Mouse (Mus musculus): ENCODE results near the gene H2-M10.6. TPM values are rescaled to one million over a fixed set of nuclear protein-coding genes. Genes with fewer than 3 reads are reported as not detected.
"Not testable (repeated sequence)": the region's sequence is repeated elsewhere in the genome, so short reads cannot be mapped to it uniquely, and the experiment has no call there.

H2-M10.6 gene
- polyA plus RNA-seq, 1 experiment from 2014 or later: not detected

GRCm38 (mm10) chr17:36825525-36825924, 13.6 kb downstream of the H2-M10.6 start:
- Histone ChIP-seq H3K9me3 (replicated peaks) (no peaks in the 10 kb centered on the region), H3K9ac (no peak overlapping the region), H3K27ac (replicated peaks) (no peak overlapping the region), H3K36me3 (no peaks in the 10 kb centered on the region), H3K4me2 (replicated peaks) (no peak overlapping the region), H3K4me1 (no peaks in the 10 kb centered on the region), H3K27me3 (no peaks in the 10 kb centered on the region; the same call in 1 of the 2 replicates), H3K4me3 (replicated peaks) (no peak overlapping the region)
- 26% methylated on average over 4 of the region's 4 CpGs for WGBS
- no peak for ATAC-seq (ENCODE audit: insufficient number of reproducible peaks, low FRiP score, low TSS enrichment, low read depth)

DNA sequence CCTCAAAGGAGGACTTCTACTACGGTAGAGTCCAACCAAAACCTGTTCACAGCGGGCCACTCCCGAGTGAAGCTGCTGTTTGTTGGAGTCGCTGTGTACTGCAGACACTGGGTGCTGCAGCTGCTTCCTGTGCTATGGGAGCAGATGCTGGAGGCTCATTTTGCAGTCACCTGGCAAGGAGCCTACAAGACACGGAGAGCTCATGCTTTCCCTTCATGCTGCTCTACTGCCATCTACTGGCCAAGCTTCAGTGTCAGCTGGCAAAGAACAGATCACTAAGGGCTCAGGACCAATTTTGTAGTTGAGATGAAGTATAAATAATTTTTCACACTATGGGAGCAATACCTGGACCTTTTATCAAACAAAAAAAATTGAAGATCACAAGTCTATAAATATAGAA, 14.0 kb downstream of the H2-M10.6 start:
- WGBS: 7% methylated on average over 5 of the region's 5 CpGs
- H3K4me2 ChIP-seq (replicated peaks): 0 out of 2 replicates have a peak overlapping the region, but pooled peaks have one; percentile 24
- H3K27me3 ChIP-seq; H3K9ac ChIP-seq; H3K4me1 ChIP-seq; H3K27ac ChIP-seq (replicated peaks); H3K36me3 ChIP-seq; H3K9me3 ChIP-seq (replicated peaks); H3K4me3 ChIP-seq (replicated peaks): not testable (repeated sequence)
- ATAC-seq (ENCODE audit: insufficient number of reproducible peaks, low FRiP score, low TSS enrichment, low read depth): peak; percentile 60; the same call in 1 of the 2 replicates

DNA sequence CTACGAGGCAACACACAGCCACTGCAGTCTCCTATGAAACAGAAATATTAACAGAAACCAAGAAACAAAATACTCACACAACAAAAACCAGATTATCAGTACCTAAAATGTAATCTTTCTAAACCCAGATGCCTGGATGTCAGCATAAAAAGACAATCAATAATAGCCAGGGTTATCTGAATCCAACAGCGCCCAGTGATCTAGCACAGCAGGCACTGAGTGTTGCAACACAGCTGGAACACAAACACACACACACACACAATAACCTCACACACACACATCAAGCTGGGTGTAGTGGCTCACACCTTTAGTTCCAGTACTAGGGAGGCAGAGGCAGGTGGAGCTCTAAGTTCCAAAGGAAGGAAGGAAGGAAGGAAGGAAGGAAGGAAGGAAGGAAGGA, 16.5 kb downstream of the H2-M10.6 start:
- Histone ChIP-seq H3K9me3 (replicated peaks) (no peaks in the 10 kb centered on the region), H3K4me2 (replicated peaks) (no peak overlapping the region), H3K27me3 (no peaks in the 10 kb centered on the region; the same call in 1 of the 2 replicates), H3K4me1 (no peaks in the 10 kb centered on the region), H3K9ac (no peak overlapping the region), H3K27ac (replicated peaks) (no peak overlapping the region), H3K4me3 (replicated peaks) (no peak overlapping the region), H3K36me3 (no peaks in the 10 kb centered on the region)
- WGBS: 84% methylated on average over 2 of the region's 2 CpGs
- ATAC-seq (ENCODE audit: insufficient number of reproducible peaks, low FRiP score, low TSS enrichment, low read depth): no peak

DNA sequence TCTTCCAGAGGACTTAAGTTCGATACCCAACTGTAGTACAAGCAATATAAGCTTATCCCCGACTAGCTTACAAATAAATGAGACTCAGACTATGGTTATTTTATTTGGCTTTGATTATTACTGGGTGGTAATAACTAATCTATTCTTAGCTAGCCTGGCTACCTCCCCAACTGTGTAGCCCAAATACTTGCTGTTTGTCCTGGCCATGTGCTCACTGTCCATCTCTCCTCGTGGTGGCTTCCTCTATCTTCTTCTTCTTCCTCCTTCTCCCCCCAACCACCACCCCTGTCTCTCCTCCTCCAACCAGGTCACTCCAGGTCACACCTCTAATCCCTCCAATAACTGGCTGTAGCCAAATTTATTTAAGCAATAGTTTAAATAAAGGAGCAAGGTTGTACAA, 18.5 kb downstream of the H2-M10.6 start:
- Histone ChIP-seq H3K36me3 (no peaks in the 10 kb centered on the region), H3K9me3 (replicated peaks) (no peaks in the 10 kb centered on the region), H3K4me3 (replicated peaks) (no peak overlapping the region), H3K4me1 (no peaks in the 10 kb centered on the region), H3K9ac (no peak overlapping the region), H3K4me2 (replicated peaks) (no peak overlapping the region), H3K27me3 (no peaks in the 10 kb centered on the region; the same call in 1 of the 2 replicates), H3K27ac (replicated peaks) (no peak overlapping the region)
- WGBS: 81% methylated on average over 3 of the region's 3 CpGs
- no peak for ATAC-seq (ENCODE audit: insufficient number of reproducible peaks, low FRiP score, low TSS enrichment, low read depth)

- H3K4me2 ChIP-seq (replicated peaks): no peak overlapping the region
- H3K4me3 ChIP-seq (replicated peaks): no peak overlapping the region
- peaks cover 8% of the 10 kb centered on the region for H3K4me1 ChIP-seq
- H3K9me3 ChIP-seq (replicated peaks): no peaks in the 10 kb centered on the region
- H3K27me3 ChIP-seq: no peaks in the 10 kb centered on the region; the same call in 1 of the 2 replicates
- no peak overlapping the region for H3K27ac ChIP-seq (replicated peaks)
- no peaks in the 10 kb centered on the region for H3K36me3 ChIP-seq
- 56% methylated on average over 4 of the region's 4 CpGs for WGBS
- ATAC-seq (ENCODE audit: insufficient number of reproducible peaks, low FRiP score, low TSS enrichment, low read depth): no peak
- H3K9ac ChIP-seq: no peak overlapping the region
These were observed 20.7 kb downstream of the H2-M10.6 start for GRCm38 (mm10) chr17:36832694-36833093.

- WGBS: 37% methylated on average over 12 of the region's 12 CpGs
- no peak for ATAC-seq (ENCODE audit: insufficient number of reproducible peaks, low FRiP score, low TSS enrichment, low read depth)
These were observed 23.8 kb downstream of the H2-M10.6 start for GRCm38 (mm10) chr17:36835591-36836426.

DNA sequence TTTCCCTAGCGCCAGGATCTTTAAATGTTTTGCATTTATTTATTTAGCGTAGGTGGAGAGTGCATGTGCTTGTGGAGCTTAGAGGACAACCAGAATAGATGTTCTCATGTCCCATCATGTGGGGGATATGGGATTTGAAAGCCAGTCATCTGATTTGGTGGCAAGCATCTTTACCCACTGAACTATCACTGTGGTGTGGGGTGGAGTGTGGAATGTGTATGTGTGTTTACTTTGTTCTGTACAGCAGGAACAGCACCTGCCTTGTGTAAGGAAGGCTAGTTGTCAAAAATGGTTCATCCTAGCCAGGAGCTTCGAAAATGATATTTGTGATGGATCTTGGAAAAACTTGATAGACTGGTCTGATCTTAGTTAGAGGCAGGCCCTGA, 24.4 kb downstream of the H2-M10.6 start:
- no peaks in the 10 kb centered on the region for H3K27me3 ChIP-seq
- H3K36me3 ChIP-seq: peaks cover 6% of the 10 kb centered on the region; the same call in 1 of the 2 replicates
- 0 out of 2 replicates have a peak, but pooled peaks have one; percentile 11 for ATAC-seq (ENCODE audit: insufficient number of reproducible peaks, low FRiP score, low TSS enrichment, low read depth)
- peak overlapping the region; percentile 96 for H3K27ac ChIP-seq (replicated peaks)
- peak overlapping the region; percentile 66 for H3K4me2 ChIP-seq (replicated peaks)
- peak overlapping the region; percentile 33; the same call in 1 of the 2 replicates for H3K9ac ChIP-seq
- peaks cover 17% of the 10 kb centered on the region for H3K4me1 ChIP-seq
- WGBS: 14% methylated on average over 3 of the region's 3 CpGs
- no peaks in the 10 kb centered on the region for H3K9me3 ChIP-seq (replicated peaks)
- peak overlapping the region; percentile 71 for H3K4me3 ChIP-seq (replicated peaks)

More at GRCm38 (mm10) chr17:36835591-36836426, 23.8 kb downstream of the H2-M10.6 start:
- Histone ChIP-seq H3K27ac (replicated peaks) (peak overlapping the region; percentile 96), H3K9me3 (replicated peaks) (no peaks in the 10 kb centered on the region), H3K4me1 (peaks cover 17% of the 10 kb centered on the region), H3K9ac (no peak overlapping the region), H3K27me3 (no peaks in the 10 kb centered on the region), H3K4me3 (replicated peaks) (peak overlapping the region; percentile 71), H3K4me2 (replicated peaks) (peak overlapping the region; percentile 66), H3K36me3 (peaks cover 6% of the 10 kb centered on the region; the same call in 1 of the 2 replicates)

DNA sequence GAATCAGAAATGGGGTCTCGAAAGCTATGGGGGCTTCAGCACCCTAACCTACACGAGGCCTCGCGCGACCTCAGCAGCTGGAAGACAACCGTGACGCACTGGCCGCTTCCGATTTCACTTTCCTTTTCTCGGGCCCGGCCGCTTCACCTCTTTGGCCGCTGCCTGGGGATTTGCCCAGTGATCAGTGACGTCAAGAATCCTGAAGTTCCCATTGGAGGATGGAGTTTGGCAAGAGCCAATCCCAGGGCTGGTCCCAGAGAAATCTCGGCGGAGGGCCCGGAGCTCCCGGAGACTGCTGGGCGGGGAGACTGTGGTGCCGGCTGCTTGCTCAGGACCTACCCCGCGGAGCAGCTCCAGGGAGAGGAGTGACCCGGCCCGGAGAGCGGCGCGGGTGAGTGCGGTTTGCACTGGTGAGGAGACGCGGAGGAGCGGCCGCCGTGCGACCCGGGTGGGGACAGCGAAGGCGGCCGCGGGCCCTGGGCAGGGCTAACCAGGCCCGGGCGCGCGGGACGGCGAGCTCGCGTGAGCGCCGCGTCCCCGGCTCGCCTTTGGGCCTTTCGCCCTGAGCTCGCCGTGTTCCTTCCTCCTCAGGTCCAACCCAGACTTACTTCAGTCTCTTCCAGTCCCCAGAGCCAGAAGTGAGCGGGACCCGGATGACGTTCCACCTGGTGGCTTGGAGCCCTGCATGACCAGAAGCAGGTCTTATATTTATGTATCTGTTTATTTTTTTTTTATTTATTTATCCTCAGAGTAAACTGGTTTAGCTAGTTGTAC, 25.1 kb downstream of the H2-M10.6 start, which contains the start of gene Trim26:
TSS of gene Trim26 (plus strand) at position 261 of the 774 bp plus-strand sequence.
- Histone ChIP-seq H3K9ac (peak within 1 kb of the TSS; percentile 72), H3K4me1 (peaks cover 17% of the 10 kb centered on the region), H3K4me2 (replicated peaks) (peak within 1 kb of the TSS; percentile 66), H3K27ac (replicated peaks) (peak within 1 kb of the TSS; percentile 96), H3K27me3 (no peaks in the 10 kb centered on the region), H3K9me3 (replicated peaks) (no peaks in the 10 kb centered on the region), H3K36me3 (peaks cover 6% of the 10 kb centered on the region; the same call in 1 of the 2 replicates), H3K4me3 (replicated peaks) (peak within 1 kb of the TSS; percentile 71)
- peak; percentile 98 for ATAC-seq (ENCODE audit: insufficient number of reproducible peaks, low FRiP score, low TSS enrichment, low read depth)
- under 1% methylated on average over 52 of the region's 58 CpGs for WGBS

DNA sequence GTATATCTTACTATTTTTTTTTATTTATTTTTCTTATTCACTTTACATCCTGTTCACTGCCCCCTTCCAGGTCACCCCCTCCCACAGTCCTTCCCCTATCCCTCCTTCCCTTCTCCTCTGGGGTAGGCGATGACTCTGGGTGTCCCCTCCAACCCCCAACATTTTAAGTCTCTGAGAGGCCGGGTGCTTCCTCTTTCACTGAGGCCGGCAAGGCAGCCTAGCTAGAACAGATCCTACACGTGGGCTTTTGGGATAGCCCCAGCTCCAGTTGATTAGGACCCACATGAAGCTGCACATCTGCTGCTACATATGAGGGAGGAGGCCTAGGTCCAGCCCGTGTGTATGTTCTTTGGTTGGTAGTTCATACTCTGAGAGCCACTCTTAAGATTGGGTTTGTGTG, 27.0 kb downstream of the H2-M10.6 start:
- H3K4me1 ChIP-seq: peaks cover 17% of the 10 kb centered on the region
- WGBS: 85% methylated on average over 5 of the region's 5 CpGs
- H3K9me3 ChIP-seq (replicated peaks): no peaks in the 10 kb centered on the region
- H3K4me2 ChIP-seq (replicated peaks): no peak overlapping the region
- ATAC-seq (ENCODE audit: insufficient number of reproducible peaks, low FRiP score, low TSS enrichment, low read depth): no peak
- H3K36me3 ChIP-seq: peaks cover 9% of the 10 kb centered on the region; the same call in 1 of the 2 replicates
- no peak overlapping the region for H3K27ac ChIP-seq (replicated peaks)
- no peaks in the 10 kb centered on the region for H3K27me3 ChIP-seq
- H3K4me3 ChIP-seq (replicated peaks): no peak overlapping the region
- no peak overlapping the region for H3K9ac ChIP-seq

DNA sequence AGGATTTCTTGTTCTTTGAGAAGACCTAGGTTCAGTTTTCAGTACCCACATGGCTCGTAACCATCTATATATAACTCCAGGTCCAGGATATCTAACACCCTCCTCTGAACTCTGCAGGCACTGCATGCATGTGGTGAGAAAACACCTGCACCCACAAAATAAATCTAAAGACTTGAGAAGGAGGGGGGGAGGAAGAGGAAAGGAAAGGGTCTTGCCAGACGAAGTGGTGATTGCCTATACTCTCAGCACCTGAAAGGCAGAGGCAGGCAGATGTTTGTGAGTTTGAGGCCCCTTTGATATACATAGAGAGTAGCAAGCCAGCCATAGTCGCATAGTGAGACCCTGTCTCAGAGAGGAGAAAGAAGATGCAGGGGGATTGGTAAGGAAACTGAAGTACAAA, 28.0 kb downstream of the H2-M10.6 start:
- Histone ChIP-seq H3K4me2 (replicated peaks) (no peak overlapping the region), H3K4me3 (replicated peaks) (no peak overlapping the region), H3K27me3 (no peaks in the 10 kb centered on the region), H3K9ac (no peak overlapping the region), H3K36me3 (peaks cover 9% of the 10 kb centered on the region; the same call in 1 of the 2 replicates), H3K27ac (replicated peaks) (no peak overlapping the region), H3K4me1 (peaks cover 20% of the 10 kb centered on the region), H3K9me3 (replicated peaks) (no peaks in the 10 kb centered on the region)
- 78% methylated on average over 3 of the region's 3 CpGs for WGBS
- ATAC-seq (ENCODE audit: insufficient number of reproducible peaks, low FRiP score, low TSS enrichment, low read depth): no peak

- peaks cover 9% of the 10 kb centered on the region; the same call in 1 of the 2 replicates for H3K36me3 ChIP-seq
- no peak overlapping the region for H3K9ac ChIP-seq
- no peaks in the 10 kb centered on the region for H3K9me3 ChIP-seq (replicated peaks)
- H3K4me3 ChIP-seq (replicated peaks): no peak overlapping the region
- H3K4me2 ChIP-seq (replicated peaks): no peak overlapping the region
- no peak for ATAC-seq (ENCODE audit: insufficient number of reproducible peaks, low FRiP score, low TSS enrichment, low read depth)
- H3K27ac ChIP-seq (replicated peaks): no peak overlapping the region
- peaks cover 17% of the 10 kb centered on the region for H3K4me1 ChIP-seq
- no peaks in the 10 kb centered on the region for H3K27me3 ChIP-seq
These were observed 29.0 kb downstream of the H2-M10.6 start for GRCm38 (mm10) chr17:36840961-36841445.

All from embryonic facial prominence, embryonic 15.5 days (tissue).